ENCODE assay signal across 9 mouse cellular contexts in the genomic region with DNA sequence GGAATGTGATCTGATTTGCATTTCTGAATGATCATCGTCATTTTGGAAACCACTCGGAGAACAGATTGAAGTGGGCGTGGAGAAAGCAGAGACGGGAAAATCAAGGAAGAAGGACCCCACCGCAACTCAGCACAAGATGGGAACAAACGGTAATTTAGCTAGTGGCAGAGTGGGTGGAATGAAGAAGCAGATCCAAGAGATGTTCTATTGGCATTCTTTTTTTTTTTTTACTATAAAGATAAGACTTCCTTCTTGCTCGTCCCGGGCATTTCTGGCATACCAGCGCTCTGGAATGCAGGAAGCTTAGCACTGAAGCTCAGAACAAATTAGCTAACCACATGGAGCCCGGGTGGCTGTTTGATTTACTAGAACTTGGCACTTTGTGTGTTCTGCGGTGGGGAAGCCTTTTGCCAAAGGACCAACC.
DNase-seq lines count a peak whose midpoint lies in the region; ATAC-seq and TF ChIP-seq lines count a peak whose summit lies in the region.
"Had no signal": no experiment of that assay in that cellular context is flagged by ENCODE, and none has a peak within 500 bp of the region (broad histone marks: within the 10 kb centered on the region; RNA-seq: fewer than 3 reads in every experiment).

No protein-coding gene starts in this region.

- peak; percentile 68 for DNase-seq in layer of hippocampus, adult 11-12 months (ENCODE audit: low spot score)
- DNase-seq in layer of hippocampus, adult 9-10 months (ENCODE audit: low spot score) = no peak
- DNase-seq in embryonic facial prominence, embryonic 14.5 days (ENCODE audit: low spot score) = peak; percentile 71
- peak; percentile 70 for DNase-seq in kidney, postnatal 10 days
- DNase-seq in lung, postnatal 36 days = peak; percentile 78
- DNase-seq in midbrain, postnatal 0 days (ENCODE audit: low spot score) = no peak
- DNase-seq in urinary bladder, adult 18-20 months (ENCODE audit: low spot score in 2 of 2) = no peak
- no peak for DNase-seq in embryo, embryonic 9.5 days (ENCODE audit: extremely low spot score)

- no peak for ATAC-seq in embryonic facial prominence, embryonic 14.5 days (ENCODE audit: low read depth)
- no peak for ATAC-seq in midbrain, postnatal 0 days (ENCODE audit: low FRiP score)

- H3K27me3 ChIP-seq in embryonic facial prominence, embryonic 14.5 days (replicated peaks; ENCODE audit: control insufficient read depth, insufficient read depth, low read length) = no peaks in the 10 kb centered on the region
- no peaks in the 10 kb centered on the region for H3K27me3 ChIP-seq in midbrain, postnatal 0 days (ENCODE audit: insufficient read depth, low read length)
- H3K27me3 ChIP-seq: embryonic facial prominence, embryonic 15.5 days had no signal

- no peak overlapping the region for H3K4me2 ChIP-seq in embryonic facial prominence, embryonic 14.5 days (ENCODE audit: low read depth, low read length)
- H3K4me2 ChIP-seq in midbrain, postnatal 0 days (ENCODE audit: low read depth, low read length, poor library complexity, severe bottlenecking) = no peak overlapping the region
- H3K4me2 ChIP-seq: embryonic facial prominence, embryonic 15.5 days had no signal

- no peak overlapping the region for H3K27ac ChIP-seq in embryonic facial prominence, embryonic 14.5 days (replicated peaks; ENCODE audit: low read depth, low read length)
- no peak overlapping the region for H3K27ac ChIP-seq in midbrain, postnatal 0 days (ENCODE audit: low read depth, low read length)

- no peak for TF ChIP-seq CTCF in midbrain, postnatal 0 days (IDR thresholded peaks at IDR 0.05)

- H3K9ac ChIP-seq in embryonic facial prominence, embryonic 14.5 days (ENCODE audit: low read depth, low read length) = no peak overlapping the region
- no peak overlapping the region for H3K9ac ChIP-seq in midbrain, postnatal 0 days (replicated peaks; ENCODE audit: low read length, poor library complexity, severe bottlenecking)
- H3K9ac ChIP-seq: embryonic facial prominence, embryonic 15.5 days had no signal

- peaks cover 18% of the 10 kb centered on the region for H3K4me1 ChIP-seq in embryonic facial prominence, embryonic 14.5 days (ENCODE audit: control insufficient read depth, insufficient read depth, low read length)
- H3K4me1 ChIP-seq in midbrain, postnatal 0 days (ENCODE audit: insufficient read depth, low read length) = no peaks in the 10 kb centered on the region

- H3K9me3 ChIP-seq in embryonic facial prominence, embryonic 14.5 days (ENCODE audit: control insufficient read depth, low read length) = no peaks in the 10 kb centered on the region
- H3K9me3 ChIP-seq in midbrain, postnatal 0 days (ENCODE audit: low read length) = no peaks in the 10 kb centered on the region
- H3K9me3 ChIP-seq: embryonic facial prominence, embryonic 15.5 days had no signal

- H3K4me3 ChIP-seq in embryonic facial prominence, embryonic 14.5 days (ENCODE audit: low read depth, low read length) = no peak overlapping the region
- H3K4me3 ChIP-seq in midbrain, postnatal 0 days (ENCODE audit: low read depth, low read length) = no peak overlapping the region
- H3K4me3 ChIP-seq: embryonic facial prominence, embryonic 15.5 days had no signal

- H3K36me3 ChIP-seq in embryonic facial prominence, embryonic 14.5 days (ENCODE audit: control insufficient read depth, insufficient read depth, low read length) = no peaks in the 10 kb centered on the region
- H3K36me3 ChIP-seq in midbrain, postnatal 0 days (ENCODE audit: insufficient read depth, low read length) = no peaks in the 10 kb centered on the region
- H3K36me3 ChIP-seq: embryonic facial prominence, embryonic 15.5 days had no signal

- 58% methylated on average over 11 of the region's 11 CpGs for WGBS in embryonic facial prominence, embryonic 14.5 days
- WGBS in midbrain, postnatal 0 days = 88% methylated on average over 11 of the region's 11 CpGs

Comparison
In these comparisons a context has a peak if more than half of its experiments do, and no peak if none do; other contexts are left out.
1. DNase-seq: peak in layer of hippocampus, adult 11-12 months (single experiment), embryonic facial prominence, embryonic 14.5 days (single experiment), kidney, postnatal 10 days (single experiment) and lung, postnatal 36 days (single experiment); none in layer of hippocampus, adult 9-10 months (single experiment), midbrain, postnatal 0 days (single experiment), urinary bladder, adult 18-20 months (0 of 2) and embryo, embryonic 9.5 days (single experiment).